Mouse (Mus musculus): ENCODE data around the gene Lrrc31.

- TF ChIP-seq CTCF (IDR thresholded peaks at IDR 0.05; ENCODE audit: low read depth) (no peak), EP300 (IDR thresholded peaks at IDR 0.05; ENCODE audit: low read depth) (no peak)
Measured at GRCm38 (mm10) chr3:30705977-30706376, 6.3 kb upstream of the Lrrc31 start.
